Mouse (Mus musculus) heart, embryonic 11.5 days (tissue): ENCODE measurements at regions not wholly inside any gene's neighbourhood (a gene's known extent, or its start where the extent isn't known, plus 50 kb on each side); places are given as distances from the start of the nearest gene placed in this dataset.
"Not testable (repeated sequence)": the region's sequence is repeated elsewhere in the genome, so short reads cannot be mapped to it uniquely, and the experiment has no call there.

Experiments used
- ATAC-seq: fragments of 200-750 bp; cut with Nextera tagmentation; replicated peaks from 2 replicates; pipeline ENCODE4 v1.8.0; 2017; ENCODE audit warnings: moderate library complexity; ENCODE audit not compliant: insufficient number of reproducible peaks, low FRiP score, low TSS enrichment
- H3K27ac ChIP-seq: fragments of 300-500 bp; sonication (generic); 2 replicates; pipeline ENCODE4 v1.5.1; 2014; ENCODE audit warnings: mild to moderate bottlenecking, low read depth, low read length
- H3K27me3 ChIP-seq: fragments of 300-500 bp; sonication (generic); 2 replicates; pipeline ENCODE4 v1.6.1; 2014; ENCODE audit warnings: mild to moderate bottlenecking, low read length, mixed read lengths; ENCODE audit not compliant: control insufficient read depth, insufficient read depth
- H3K36me3 ChIP-seq: fragments of 300-500 bp; sonication (generic); 2 replicates; pipeline ENCODE4 v1.6.1; 2014; ENCODE audit warnings: mild to moderate bottlenecking, low read length, moderate library complexity, mixed read lengths; ENCODE audit not compliant: control insufficient read depth, insufficient read depth
- H3K4me1 ChIP-seq: fragments of 300-500 bp; sonication (generic); 2 replicates; pipeline ENCODE4 v1.6.1; 2014; ENCODE audit warnings: low read length; ENCODE audit not compliant: control insufficient read depth, insufficient read depth
- H3K4me2 ChIP-seq: fragments of 300-500 bp; sonication (generic); 2 replicates; pipeline ENCODE4 v1.6.1; 2014; ENCODE audit warnings: mild to moderate bottlenecking, moderate library complexity
- H3K4me3 ChIP-seq: fragments of 300-500 bp; sonication (generic); 2 replicates; pipeline ENCODE4 v1.5.1; 2014; ENCODE audit warnings: low read depth, low read length
- H3K9ac ChIP-seq: fragments of 300-500 bp; sonication (generic); 2 replicates; pipeline ENCODE4 v1.6.1; 2014; ENCODE audit warnings: mild to moderate bottlenecking, low read depth, low read length, moderate library complexity
- H3K9me3 ChIP-seq: fragments of 300-500 bp; sonication (generic); replicated peaks from 2 replicates; pipeline ENCODE4 v1.6.1; 2016; ENCODE audit warnings: low read length; ENCODE audit not compliant: control insufficient read depth
- WGBS: fragments of 180-500 bp; shearing (Covaris S2); extraction: QIAGEN DNeasy Blood & Tissue Kit; methylation state at CpG from one replicate; pipeline ENCODE4 v1.1.7; 2014; ENCODE audit not compliant: insufficient replicate concordance; 5-methylcytosine and 5-hydroxymethylcytosine counted together

DNA sequence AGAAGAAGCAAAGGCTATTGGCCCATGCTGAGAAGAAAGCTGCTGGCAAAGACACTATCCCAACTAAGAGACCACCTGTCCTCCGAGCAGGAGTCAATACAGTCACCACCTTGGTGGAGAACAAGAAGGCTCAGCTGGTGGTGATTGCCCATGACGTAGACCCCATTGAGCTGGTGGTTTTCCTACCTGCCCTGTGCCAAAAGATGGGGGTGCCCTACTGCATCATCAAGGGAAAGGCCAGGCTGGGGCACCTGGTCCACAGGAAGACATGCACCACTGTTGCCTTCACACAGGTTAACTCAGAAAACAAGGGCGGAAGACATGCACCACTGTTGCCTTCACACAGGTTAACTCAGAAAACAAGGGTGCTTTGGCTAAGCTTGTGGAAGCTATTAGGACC is 116.3 kb downstream of the Sox4 start:
- not testable (repeated sequence) for H3K4me3 ChIP-seq, H3K27ac ChIP-seq, H3K36me3 ChIP-seq, H3K9me3 ChIP-seq, H3K4me2 ChIP-seq, ATAC-seq, H3K4me1 ChIP-seq, H3K27me3 ChIP-seq, H3K9ac ChIP-seq
- WGBS, result 94% methylated on average over 2 of the region's 3 CpGs

DNA sequence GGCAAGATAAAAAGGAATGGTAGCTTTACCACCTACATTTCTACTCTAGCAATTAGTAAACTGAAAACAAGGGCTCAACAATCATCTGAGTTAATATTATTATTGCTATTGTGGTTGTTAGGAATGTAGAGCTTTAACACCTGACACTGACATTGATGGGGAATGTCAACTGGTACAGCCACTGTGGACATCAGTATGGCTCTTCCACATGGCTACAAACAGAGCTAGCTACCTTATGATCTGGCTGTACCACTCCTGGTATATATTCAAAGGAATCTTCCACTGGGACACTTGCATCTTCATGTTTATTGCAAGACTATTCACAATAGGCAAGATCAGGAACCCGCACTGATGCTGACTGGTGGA is 119.8 kb downstream of the Sox4 start:
- Histone ChIP-seq H3K9me3 (no peaks in the 10 kb centered on the region), H3K4me3 (no peak overlapping the region), H3K9ac (no peak overlapping the region), H3K4me1 (peaks cover 6% of the 10 kb centered on the region; the same call in 1 of the 2 replicates), H3K4me2 (no peak overlapping the region), H3K27ac (no peak overlapping the region), H3K36me3 (no peaks in the 10 kb centered on the region), H3K27me3 (no peaks in the 10 kb centered on the region)
- ATAC-seq, result no peak
- 89% methylated on average over 1 of the region's 1 CpGs for WGBS

- Histone ChIP-seq H3K4me1 (peaks cover 4% of the 10 kb centered on the region; the same call in 1 of the 2 replicates), H3K4me2 (no peak overlapping the region), H3K9ac (no peak overlapping the region), H3K27ac (no peak overlapping the region), H3K4me3 (no peak overlapping the region), H3K9me3 (no peaks in the 10 kb centered on the region), H3K36me3 (no peaks in the 10 kb centered on the region), H3K27me3 (no peaks in the 10 kb centered on the region)
- ATAC-seq, result no peak
- 36% methylated on average over 12 of the region's 12 CpGs for WGBS
Observed at GRCm38 (mm10) chr13:28832855-28833699, 120.4 kb downstream of the Sox4 start.

GRCm38 (mm10) chr13:28826284-28826683 is 127.2 kb downstream of the Sox4 start:
- whole genome bisulfite sequencing, result 90% methylated on average over 7 of the region's 7 CpGs
- H3K27me3 ChIP-seq, result no peaks in the 10 kb centered on the region
- H3K4me3 ChIP-seq, result no peak overlapping the region
- H3K4me2 ChIP-seq, result no peak overlapping the region
- 0 out of 2 replicates have a peak, but pooled peaks cover 3% of the 10 kb centered on the region for H3K4me1 ChIP-seq
- H3K36me3 ChIP-seq, result no peaks in the 10 kb centered on the region
- H3K9me3 ChIP-seq, result no peaks in the 10 kb centered on the region
- no peak for ATAC-seq
- no peak overlapping the region for H3K9ac ChIP-seq
- no peak overlapping the region for H3K27ac ChIP-seq

- no peak overlapping the region for H3K4me2 ChIP-seq
- 0 out of 2 replicates have a peak, but pooled peaks cover 3% of the 10 kb centered on the region for H3K4me1 ChIP-seq
- no peak overlapping the region for H3K9ac ChIP-seq
- no peaks in the 10 kb centered on the region for H3K27me3 ChIP-seq
- H3K27ac ChIP-seq, result no peak overlapping the region
- WGBS, result 40% methylated on average over 11 of the region's 11 CpGs
- H3K9me3 ChIP-seq, result no peaks in the 10 kb centered on the region
- no peak for ATAC-seq
- no peak overlapping the region for H3K4me3 ChIP-seq
- no peaks in the 10 kb centered on the region for H3K36me3 ChIP-seq
Observed at GRCm38 (mm10) chr13:28823985-28824384, 129.5 kb downstream of the Sox4 start.

DNA sequence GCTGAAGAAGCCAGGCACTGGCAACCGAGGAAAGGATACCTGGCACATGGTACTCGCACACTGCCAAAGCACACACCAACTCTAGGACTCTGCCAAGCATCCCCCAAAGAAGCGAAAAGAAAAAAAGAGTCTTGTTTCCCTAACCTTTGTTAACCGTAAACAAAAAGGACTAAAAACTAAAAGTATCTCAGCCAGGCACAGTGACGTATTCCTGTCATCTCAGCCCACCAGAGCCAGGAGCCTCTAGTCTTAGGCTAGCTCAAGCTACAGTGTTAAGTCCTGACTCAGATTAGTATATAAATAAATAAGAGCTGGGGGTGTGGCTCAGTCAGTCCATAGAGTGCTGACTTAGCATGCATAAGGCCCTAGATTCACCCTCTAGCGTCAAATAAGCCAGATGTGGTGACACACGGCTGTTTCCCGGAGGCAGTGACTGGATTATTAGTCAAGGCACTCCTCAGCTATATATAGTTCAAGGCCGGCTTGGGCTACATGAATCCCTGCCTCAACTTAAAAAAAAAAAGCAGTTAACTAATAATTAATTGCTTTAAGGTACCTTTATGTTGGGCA is 130.1 kb downstream of the Sox4 start:
- H3K27ac ChIP-seq, result no peak overlapping the region
- H3K27me3 ChIP-seq, result no peaks in the 10 kb centered on the region
- 0 out of 2 replicates have a peak, but pooled peaks cover 3% of the 10 kb centered on the region for H3K4me1 ChIP-seq
- no peak overlapping the region for H3K9ac ChIP-seq
- H3K4me2 ChIP-seq, result no peak overlapping the region
- H3K4me3 ChIP-seq, result no peak overlapping the region
- no peaks in the 10 kb centered on the region for H3K36me3 ChIP-seq
- H3K9me3 ChIP-seq, result no peaks in the 10 kb centered on the region
- no peak for ATAC-seq
- WGBS, result 68% methylated on average over 9 of the region's 9 CpGs

DNA sequence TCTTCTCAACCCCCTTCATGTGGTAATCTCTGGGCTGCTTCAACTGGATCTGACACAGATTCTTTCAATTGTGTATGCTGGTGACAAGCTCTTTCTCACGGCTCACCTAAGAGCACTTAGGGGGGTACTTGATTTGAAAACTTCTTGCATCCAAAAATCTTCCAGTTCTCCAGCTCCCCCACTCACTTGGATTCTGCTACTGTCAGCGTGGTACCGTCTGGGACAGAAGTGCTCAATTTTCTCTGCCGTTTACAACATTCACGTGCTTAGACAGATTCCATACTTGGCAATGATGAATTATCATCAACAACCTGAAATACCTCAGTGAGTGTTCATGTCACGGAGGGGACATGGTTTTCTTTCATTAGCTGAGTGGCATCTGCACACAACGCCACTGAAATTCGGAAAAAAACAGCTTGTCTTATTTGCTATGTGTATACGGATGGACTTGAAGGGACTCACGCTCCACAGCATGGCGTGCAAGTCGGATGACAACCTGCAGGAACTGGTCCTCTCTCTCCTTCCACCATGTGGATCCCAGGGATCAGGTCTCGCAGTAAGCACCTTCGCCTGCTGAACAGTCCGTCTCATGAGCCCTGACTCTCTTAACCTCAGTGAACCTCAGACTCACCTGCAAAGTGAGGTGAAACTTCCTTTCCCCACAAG is 132.5 kb downstream of the Sox4 start:
- WGBS, result 78% methylated on average over 15 of the region's 15 CpGs

DNA sequence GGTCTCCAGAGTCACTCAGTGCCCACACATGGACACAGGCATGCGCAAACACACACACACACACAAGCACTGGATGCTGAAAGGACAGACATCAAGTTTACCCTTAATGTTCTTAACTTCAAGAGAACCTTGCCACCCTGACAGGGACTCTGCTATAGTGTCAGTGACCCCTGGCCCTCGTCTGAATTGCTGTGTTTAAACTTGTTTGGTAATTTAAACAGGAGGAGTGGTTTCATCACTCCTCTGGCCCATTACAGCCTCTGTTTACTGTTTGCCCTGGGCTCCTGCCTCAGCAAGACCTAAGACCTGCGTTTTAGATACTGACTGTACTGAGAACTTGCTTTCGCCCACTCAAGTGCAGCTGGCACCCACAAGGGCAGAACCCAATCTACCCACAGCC is 139.4 kb downstream of the Sox4 start:
- ATAC-seq, result no peak
- Histone ChIP-seq H3K27me3 (no peaks in the 10 kb centered on the region), H3K9me3 (no peaks in the 10 kb centered on the region), H3K4me2 (no peak overlapping the region), H3K27ac (no peak overlapping the region), H3K9ac (no peak overlapping the region), H3K36me3 (no peaks in the 10 kb centered on the region), H3K4me3 (no peak overlapping the region), H3K4me1 (peaks cover 9% of the 10 kb centered on the region; the same call in 1 of the 2 replicates)
- 56% methylated on average over 4 of the region's 4 CpGs for WGBS

More for the DNA sequence above, 132.5 kb downstream of the Sox4 start:
- Histone ChIP-seq H3K36me3 (no peaks in the 10 kb centered on the region), H3K4me3 (no peak overlapping the region), H3K4me2 (no peak overlapping the region), H3K9me3 (no peaks in the 10 kb centered on the region), H3K9ac (no peak overlapping the region), H3K27me3 (no peaks in the 10 kb centered on the region), H3K4me1 (0 out of 2 replicates have a peak, but pooled peaks cover 3% of the 10 kb centered on the region), H3K27ac (no peak overlapping the region)
- no peak for ATAC-seq
